Mouse (Mus musculus): ENCODE measurements at regions not wholly inside any gene's neighbourhood (a gene's known extent, or its start where the extent isn't known, plus 50 kb on each side); places are given as distances from the start of the nearest gene placed in this dataset.
"Not testable (repeated sequence)": the region's sequence is repeated elsewhere in the genome, so short reads cannot be mapped to it uniquely, and the experiment has no call there.

DNA sequence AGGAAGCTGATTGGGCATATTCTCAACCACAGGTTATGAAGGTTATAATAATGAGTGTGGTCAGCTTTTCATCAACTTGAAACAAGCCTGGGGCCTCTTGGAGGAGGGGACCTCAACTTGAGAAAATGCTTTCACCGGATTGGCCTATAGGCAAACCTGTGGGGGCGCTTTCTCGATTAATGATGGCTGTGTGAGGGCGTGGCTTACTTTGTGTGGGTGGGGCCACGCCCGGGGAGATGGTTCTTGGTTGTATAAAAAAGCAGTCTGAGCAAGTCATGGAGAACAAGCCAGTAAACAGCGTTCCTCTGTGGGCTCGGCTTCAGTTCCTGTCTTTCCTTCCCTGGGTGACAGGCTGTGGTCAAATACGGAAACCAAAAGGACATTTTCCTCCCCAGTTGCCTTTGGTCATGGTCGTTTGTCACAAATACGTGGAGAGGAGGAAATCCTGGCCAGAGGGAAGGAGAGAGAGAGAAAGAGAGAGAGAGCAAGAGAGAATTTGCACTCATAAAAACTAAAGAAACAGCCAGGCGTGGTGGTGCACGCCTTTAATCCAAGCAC lies 163.1 kb downstream of the Ifng start:
- no peak for DNase-seq (ENCODE audit: low read depth, low spot score)

DNA sequence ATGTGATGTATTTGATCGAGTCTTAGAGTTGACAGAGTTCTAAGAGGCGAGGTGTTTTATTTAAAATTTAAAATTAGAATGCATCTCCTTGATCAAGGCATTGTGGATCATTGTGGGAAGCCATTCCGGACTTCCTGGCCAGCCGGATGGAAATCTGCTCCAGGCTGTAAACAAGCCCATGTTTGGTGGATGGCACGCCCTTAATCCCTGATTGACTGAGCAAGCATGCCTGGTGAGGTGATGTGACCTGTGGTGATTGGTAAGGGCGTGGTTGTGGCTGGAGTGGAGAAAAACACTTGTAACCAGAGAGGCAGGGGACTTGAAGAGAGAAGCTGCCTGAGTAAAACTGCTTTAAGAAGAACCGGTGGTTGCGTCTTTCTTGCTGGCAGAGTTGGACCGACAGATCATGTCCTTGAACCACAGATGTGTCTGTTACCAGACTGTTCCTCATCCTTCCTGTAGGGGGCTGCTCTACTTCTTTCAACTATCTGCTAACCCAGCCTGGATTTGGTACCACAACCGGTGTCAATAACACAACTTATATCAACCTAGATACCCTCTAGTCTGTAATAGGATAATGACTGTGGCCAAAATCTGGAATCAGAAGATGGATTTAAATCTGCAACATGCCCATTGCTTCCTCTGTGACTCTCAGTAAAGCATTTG lies 164.4 kb downstream of the Ifng start:
- DNase-seq (ENCODE audit: low read depth, low spot score) = no peak

DNA sequence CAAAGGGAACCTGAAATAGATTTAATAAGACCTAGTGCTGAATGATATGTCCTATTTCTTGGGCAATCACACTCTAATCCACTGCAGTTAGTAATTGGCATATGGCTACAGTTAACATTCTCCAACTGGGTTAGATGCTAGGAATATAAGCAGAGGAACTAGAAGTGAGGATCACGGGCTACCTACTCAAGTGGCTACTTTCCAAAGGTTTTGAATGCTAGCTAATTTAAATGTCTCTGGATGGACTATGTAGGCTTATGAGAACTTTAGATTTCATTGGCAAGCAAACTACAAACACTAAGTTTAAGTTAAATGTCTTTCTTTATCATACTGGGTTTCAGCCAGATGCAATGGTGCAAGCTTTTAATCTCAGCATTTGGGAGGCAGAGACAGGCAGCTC lies 166.6 kb downstream of the Ifng start:
- DNase-seq (ENCODE audit: low read depth, low spot score) = no peak

GRCm38 (mm10) chr10:118608376-118609145 lies 167.7 kb downstream of the Ifng start:
- no peak for DNase-seq (ENCODE audit: low read depth, low spot score)

DNA sequence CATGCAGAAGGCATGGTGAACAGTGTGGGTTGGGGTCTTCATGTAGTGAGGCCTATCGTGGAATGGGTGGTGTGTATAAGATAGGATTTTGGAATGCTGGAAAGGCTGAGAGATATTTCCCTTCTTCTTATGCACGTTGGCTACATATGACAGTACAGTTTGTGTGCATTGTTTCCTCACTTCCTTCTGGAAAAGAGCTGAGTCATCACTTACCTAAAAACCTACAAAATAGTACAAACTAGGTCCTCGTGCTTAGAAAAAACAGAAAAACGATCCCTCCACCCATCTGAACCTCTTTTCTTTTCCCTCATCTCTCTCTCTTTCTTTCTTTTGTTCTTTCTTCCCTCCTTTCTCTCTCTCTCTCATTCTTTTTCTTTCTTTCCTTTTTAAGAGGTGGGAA lies 168.3 kb downstream of the Ifng start:
- DNase-seq (ENCODE audit: low read depth, low spot score) = no peak

DNA sequence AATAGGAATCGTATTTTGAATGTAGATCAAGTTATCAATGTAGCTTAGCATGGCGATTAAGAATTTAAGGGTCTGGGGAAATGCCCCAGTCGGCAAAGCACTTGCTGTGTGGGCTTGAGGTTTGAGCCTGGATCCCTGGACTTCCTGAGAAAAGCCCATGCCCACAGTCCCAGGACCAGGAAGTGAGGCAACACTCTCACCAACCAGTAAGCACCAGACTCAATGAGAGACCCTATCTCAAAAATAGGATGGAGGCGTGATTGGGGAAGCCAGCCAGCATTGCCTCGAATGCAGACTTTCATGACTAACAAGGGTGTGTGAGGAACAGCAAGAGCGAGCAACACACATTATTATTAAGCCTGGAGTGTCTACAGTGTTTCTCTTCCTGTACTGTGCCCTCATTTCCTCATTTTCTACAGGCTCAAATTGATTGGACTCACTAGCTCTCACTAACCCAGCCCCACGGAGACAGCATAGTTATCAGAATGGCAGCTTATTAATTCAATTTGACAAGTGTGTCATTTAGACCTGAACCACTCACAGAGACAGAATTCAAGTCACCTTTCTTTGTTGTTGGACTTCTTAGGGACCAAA lies 170.1 kb downstream of the Ifng start:
- no peak for DNase-seq (ENCODE audit: low read depth, low spot score)

- no peak for DNase-seq (ENCODE audit: low read depth, low spot score)
Observed at GRCm38 (mm10) chr10:118612091-118612490, 171.2 kb downstream of the Ifng start.

DNA sequence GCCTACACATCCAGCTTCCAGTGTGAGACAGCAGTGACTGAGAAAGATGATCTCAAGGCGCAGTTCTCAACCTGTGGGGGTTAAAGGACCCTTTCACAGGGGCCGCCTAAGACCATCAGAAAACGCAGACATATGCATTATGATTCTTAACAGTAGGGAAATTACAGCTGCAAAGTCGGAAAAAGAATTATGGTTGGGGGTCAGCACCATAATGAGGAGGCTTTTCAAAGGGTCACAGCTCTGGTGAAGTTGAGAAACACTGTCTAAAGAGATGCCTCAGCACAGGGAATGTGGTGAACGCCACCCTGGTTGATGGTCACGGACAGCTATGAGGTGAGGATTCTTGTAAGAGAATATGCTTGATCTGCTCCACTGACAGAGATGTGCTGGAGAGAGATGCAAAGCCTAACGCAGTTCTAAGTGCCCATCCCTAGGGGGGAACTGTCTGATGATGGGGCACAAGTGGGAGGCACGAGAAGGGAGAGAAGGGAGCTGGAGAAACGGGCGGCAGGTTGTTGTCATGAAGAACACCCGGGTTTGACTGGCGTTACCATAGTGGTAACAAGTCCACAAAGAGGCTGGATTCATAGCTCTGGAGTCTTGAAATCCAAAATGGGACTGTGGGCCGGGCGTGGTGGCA lies 172.3 kb downstream of the Ifng start:
- no peak for DNase-seq (ENCODE audit: low read depth, low spot score)

DNA sequence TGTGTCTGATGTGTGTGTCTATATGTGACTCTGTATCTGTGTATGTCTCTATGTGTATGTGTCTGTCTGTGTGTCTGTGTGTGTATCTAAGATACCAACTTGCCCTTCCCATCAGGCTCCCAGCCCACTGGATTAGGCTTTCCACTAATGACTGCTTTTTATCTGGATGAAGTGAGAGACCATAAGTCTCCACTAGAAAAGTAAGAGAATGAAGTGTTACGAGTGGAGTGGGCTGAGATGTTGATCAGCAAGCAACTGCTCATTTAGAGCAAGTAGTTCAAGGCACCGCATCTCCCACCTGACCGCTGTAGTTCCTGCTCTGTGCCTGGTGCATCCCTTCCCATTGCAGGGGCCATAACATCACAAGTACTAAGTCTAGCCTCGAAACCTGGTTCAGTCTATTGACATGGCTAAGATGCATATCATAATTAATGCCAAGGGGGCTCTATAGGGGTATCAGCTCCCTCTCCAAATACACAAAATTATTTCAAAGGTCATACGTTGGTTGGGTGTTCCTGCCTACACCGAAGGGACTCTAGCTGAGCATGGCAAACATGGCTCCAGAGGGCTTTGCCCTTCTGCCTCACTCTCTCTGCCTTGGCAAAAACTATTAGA lies 173.5 kb downstream of the Ifng start:
- no peak for DNase-seq (ENCODE audit: low read depth, low spot score)

GRCm38 (mm10) chr10:118615131-118616020 lies 174.5 kb downstream of the Ifng start:
- DNase-seq (ENCODE audit: low read depth, low spot score) = no peak

DNA sequence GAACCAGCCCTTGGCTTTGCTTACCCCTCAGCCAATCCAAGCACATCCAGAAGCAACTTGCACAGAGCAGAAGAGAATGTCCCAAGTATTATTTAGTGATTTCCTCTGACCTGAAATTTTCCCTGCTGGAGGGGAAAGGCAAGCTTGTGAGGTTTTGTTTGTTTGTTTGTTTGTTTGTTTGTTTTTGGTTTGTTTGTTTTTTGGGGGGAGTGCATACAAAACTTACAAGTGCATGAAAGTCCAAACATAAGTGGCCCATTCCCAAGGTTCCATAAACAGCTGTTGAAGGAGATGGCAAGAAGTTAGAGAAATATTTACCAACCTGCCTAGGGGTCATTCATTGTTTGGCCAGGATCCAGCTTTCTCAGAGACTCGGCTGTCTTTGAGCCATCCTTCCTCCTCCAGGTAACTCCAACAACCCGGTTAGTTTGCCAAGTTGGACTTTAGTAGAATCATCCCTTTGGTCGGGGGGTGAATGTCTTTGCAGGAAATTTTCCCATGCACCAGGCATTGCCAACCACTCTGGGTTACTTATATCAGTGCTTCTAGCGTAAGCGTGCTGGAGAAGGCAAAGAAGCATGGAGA lies 175.3 kb downstream of the Ifng start:
- no peak for DNase-seq (ENCODE audit: low read depth, low spot score)

- no peak for DNase-seq (ENCODE audit: low read depth, low spot score)
Observed at GRCm38 (mm10) chr10:118617291-118618044, 176.6 kb downstream of the Ifng start.

- not testable (repeated sequence) for DNase-seq (ENCODE audit: low read depth, low spot score)
Observed at GRCm38 (mm10) chr10:118618251-118618650, 177.4 kb downstream of the Ifng start.

DNA sequence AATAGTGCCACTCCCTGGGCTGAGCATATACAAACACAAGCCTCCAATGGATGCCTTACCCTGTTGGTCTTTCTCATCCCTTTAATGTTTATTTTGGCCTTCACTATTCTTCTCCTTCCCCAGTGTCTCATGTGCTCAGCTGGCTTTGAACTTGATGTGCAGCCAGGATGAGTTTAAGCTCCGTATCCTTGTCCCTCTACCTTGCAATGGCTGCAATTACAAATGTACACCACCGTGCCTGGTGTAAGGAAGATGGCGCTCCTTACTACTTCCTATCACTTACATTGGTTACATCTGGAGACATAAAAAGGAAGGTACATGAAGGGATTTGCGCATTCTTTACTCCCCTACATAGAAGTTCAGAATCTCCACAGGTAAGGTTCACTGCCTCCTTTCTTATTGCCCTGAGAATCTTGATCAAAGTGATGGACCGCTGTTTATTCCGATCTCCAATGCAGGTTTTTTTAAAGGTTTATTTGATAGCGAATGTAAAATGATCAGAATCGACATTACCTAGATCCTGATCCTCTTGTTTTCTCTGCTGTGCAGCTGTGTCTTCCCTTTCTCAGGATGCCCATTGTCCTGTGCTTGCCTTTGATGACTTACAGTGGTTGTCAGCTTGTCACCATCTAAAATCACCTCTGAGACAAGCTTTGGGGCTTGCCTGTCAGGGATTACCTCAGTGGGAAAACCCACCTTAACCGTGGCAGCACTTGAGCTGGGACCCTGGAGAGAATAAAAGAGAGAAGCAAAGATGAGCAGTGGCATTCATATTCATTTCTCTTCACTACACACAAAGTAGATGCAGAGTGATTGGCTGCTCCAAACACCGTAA lies 178.1 kb downstream of the Ifng start:
- no peak for DNase-seq (ENCODE audit: low read depth, low spot score)

DNA sequence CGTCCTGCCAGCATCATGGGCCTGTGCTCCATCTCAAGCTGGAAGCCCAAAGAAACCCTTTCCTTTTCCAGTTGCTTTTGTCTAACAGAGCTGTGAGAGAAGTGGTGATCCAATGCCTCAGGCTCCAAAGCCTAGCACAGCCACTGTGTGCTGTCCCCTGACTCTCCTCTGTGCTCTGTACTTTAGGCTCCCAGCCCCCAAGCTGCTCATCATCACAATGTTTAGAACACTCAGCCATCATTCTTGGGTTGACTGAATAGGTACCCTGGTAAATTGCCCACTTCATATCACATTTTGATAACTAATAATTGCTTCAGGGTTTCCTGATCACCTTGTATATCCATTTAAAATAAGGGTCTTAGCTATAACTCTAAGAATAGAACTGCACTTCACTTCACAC lies 178.8 kb downstream of the Ifng start:
- no peak for DNase-seq (ENCODE audit: low read depth, low spot score)

DNA sequence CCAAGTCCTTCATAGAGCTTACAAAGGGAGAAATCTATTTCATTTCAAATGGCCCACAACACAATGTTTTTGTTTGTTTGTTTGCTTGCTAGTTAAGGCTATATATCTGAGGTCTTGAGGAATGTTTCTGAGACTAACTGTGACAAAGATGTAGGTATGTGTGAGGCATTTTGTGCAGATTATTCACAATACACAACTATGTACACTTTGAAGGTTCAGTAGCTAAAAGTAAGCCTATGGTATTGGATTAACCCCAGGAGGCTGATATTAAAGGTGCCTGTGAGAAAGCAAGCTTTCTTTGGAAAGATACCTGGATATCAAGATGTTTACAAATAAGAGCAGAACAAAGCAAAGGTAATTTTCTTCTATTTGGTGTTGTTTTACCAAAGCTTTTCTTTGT lies 179.8 kb downstream of the Ifng start:
- no peak for DNase-seq (ENCODE audit: low read depth, low spot score)

DNA sequence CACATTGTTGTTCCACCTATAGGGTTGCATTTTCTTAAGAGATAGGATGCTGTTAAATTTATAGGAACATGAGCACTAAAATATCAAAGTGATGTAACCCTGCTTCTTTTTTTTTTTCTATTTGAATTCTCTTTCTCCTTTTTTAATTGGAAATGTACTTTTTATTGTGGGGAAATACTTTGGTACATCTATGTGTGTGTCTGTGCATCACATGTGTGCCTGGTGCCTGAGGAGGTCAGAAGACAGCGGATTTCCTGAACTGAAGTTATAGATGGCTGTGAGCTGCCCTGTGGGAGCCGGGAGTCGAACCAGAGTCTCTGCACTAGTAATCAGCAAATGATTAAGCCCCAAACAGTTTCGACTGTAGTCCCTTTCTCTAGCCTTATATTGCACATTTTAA lies 180.7 kb downstream of the Ifng start:
- no peak for DNase-seq (ENCODE audit: low read depth, low spot score)

- no peak for DNase-seq (ENCODE audit: low read depth, low spot score)
Observed at GRCm38 (mm10) chr10:118622131-118622530, 181.3 kb downstream of the Ifng start.

DNA sequence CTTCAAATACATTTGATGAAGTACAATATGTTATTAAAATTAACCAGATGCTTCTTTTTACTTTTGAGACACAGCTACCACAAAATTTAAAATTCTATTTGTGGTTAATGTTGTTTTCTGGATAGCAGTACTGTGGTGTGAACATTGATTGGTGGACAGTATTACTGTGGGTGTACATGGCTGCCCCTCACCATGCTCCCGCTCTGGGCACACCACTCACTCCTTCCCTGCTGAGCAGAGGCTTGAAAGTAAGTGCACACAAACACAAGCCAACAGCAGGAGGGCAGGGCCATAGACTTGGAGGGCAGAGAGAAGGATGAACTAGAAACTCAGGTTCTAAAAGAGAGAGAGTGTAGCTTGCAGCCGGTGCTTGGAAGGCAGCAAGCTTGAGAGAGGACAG lies 182.1 kb downstream of the Ifng start:
- DNase-seq (ENCODE audit: low read depth, low spot score) = no peak
